Mouse (Mus musculus) macrophage (primary cell): ENCODE data around the gene Gsdme. TPM values are rescaled to one million over a fixed set of nuclear protein-coding genes. Genes with fewer than 3 reads are reported as not detected.

ENCODE experiments used
- H3K27ac ChIP-seq: fragments of 350-480 bp; formaldehyde crosslinking; 2 replicates; pipeline ENCODE4 v1.9.0; 2021
- H3K36me3 ChIP-seq: fragments of 350-480 bp; formaldehyde crosslinking; 2 replicates; pipeline ENCODE4 v1.9.0; 2021; ENCODE audit errors: inconsistent target
- H3K4me3 ChIP-seq: fragments of 350-480 bp; formaldehyde crosslinking; 2 replicates; pipeline ENCODE4 v1.9.0; 2021; ENCODE audit errors: inconsistent target
- H3K79me2 ChIP-seq: fragments of 350-480 bp; formaldehyde crosslinking; 2 replicates; pipeline ENCODE4 v1.9.0; 2021; ENCODE audit errors: inconsistent target
- WGBS: methylation state at CpG from one replicate; pipeline ENCODE4 v1.1.7; 2026; ENCODE audit warnings: inconsistent platforms; ENCODE audit not compliant: missing documents; 5-methylcytosine and 5-hydroxymethylcytosine counted together
- polyA plus RNA-seq: library from polyadenylated mRNA; stranded (reverse); fragments of 250-400 nt; gene quantifications from 3 replicates; pipeline ENCODE4 v1.2.4, GENCODE M21; 2018; ENCODE audit warnings: inconsistent platforms

The Gsdme gene
- polyA plus RNA-seq, 1 experiment from 2014 or later, result 4.4 TPM

DNA sequence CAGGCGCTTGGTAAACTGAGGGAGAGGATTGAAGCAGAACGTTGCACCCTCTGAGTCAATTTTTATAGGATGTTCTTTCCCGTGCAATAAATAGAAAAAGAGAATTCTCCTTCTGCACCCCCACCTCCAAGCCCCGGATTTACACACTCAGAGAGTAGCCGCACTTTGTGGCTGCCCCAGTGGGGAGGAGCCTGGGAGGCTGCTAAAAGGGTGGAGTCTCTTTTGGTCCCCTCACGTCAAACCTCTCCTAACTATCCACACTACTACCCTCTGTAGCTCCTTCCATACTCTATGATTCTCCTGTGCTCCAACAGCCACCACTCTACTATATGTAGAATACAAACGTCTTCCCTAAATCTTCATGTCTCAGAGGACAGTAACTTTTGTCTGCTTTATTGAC is 1.4 kb downstream of the Gsdme start:
- no peaks in the 10 kb centered on the region for H3K36me3 ChIP-seq
- peak overlapping the region; percentile 54 for H3K4me3 ChIP-seq
- no peaks in the 10 kb centered on the region for H3K79me2 ChIP-seq
- WGBS, result 25% methylated on average over 7 of the region's 7 CpGs
- peak overlapping the region; percentile 38 for H3K27ac ChIP-seq

GRCm38 (mm10) chr6:50261922-50262261 is 1.8 kb downstream of the Gsdme start:
- Histone ChIP-seq H3K36me3 (no peaks in the 10 kb centered on the region), H3K27ac (peak overlapping the region; percentile 38), H3K4me3 (peak overlapping the region; percentile 54), H3K79me2 (no peaks in the 10 kb centered on the region)
- WGBS, result 2% methylated on average over 6 of the region's 6 CpGs

DNA sequence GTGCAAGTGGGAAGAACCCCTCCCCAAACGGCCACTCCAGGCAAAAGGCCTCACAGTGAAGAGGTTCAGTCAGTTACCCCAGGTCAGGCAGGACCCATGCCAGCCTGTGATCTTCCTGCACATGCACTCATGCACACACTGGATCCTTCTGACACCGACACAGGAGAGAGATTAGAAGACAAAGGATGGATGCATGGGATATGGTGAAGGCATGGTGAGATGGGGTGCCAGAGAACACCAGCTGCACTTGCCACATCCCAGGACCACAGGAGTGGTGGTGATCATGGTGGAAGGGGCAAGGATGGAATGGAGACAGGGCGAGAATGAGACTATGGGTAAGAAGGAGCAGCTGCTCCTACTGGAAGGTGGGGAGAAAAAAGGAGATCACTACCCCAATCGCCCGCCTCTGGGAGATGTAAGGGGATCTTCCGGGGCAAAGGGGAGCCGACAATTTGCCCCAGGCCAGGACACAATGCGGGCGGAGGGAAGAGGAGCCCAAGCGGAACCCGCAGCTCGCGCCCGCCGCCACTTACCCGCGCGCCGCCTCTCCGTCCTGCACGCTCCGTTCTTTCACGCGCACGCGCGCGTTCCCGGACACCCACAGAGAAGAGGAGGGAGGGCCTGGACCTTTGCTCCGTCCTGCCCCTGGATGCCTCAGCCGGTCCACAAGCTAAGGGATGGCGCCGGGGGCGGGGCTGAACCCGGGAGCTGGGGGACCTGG is 2.3 kb downstream of the Gsdme start:
- Histone ChIP-seq H3K27ac (peak overlapping the region; percentile 38), H3K36me3 (no peaks in the 10 kb centered on the region), H3K79me2 (no peaks in the 10 kb centered on the region), H3K4me3 (peak overlapping the region; percentile 54)
- 6% methylated on average over 35 of the region's 35 CpGs for WGBS

DNA sequence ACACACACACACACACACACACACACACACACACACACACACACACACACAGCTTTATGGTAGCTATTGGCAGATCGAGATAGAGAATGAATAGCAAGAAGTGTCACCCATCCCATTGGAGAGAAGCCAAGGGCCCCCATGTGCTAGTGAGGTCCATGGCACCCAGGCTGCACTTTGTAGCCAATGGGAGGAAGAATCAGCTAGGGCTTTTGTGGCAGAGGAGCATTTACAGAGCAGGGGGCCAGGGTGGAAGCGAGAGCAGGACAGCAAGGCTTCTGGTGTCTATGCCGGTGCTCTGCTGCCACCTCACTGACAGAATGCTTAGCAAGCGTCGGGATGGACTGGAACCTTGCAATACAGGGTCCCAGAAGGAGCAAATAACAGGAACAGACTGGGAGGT is 8.3 kb downstream of the Gsdme start:
- H3K79me2 ChIP-seq, result no peaks in the 10 kb centered on the region
- H3K27ac ChIP-seq, result peak overlapping the region; percentile 91
- H3K36me3 ChIP-seq, result no peaks in the 10 kb centered on the region
- no peak overlapping the region for H3K4me3 ChIP-seq
- WGBS, result 36% methylated on average over 5 of the region's 5 CpGs

- Histone ChIP-seq H3K27ac (peak overlapping the region; percentile 91), H3K36me3 (no peaks in the 10 kb centered on the region), H3K4me3 (peak overlapping the region; percentile 0; the same call in 1 of the 2 replicates), H3K79me2 (no peaks in the 10 kb centered on the region)
- WGBS, result 5% methylated on average over 8 of the region's 10 CpGs
These were observed 8.9 kb downstream of the Gsdme start for GRCm38 (mm10) chr6:50254723-50255184.

DNA sequence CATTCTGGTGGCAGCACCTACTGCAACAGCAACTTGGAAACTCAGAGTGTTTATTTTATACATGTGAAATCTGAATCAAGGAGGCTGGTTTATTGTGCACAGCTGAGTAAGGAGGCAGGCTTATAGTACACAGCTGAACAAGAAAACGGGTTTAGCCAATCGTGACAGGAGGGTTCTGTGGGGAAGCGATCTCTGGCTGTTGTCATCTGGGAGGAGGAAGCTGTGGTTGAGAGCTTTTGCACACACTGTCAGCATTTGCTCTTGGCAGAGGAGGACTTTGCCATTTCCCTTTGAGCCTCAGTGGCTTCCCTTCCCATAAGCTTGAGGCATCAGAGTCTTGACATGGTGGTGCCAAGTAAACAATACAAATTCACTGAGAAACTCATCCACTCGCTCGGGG is 11.0 kb downstream of the Gsdme start:
- Histone ChIP-seq H3K36me3 (no peaks in the 10 kb centered on the region), H3K79me2 (no peaks in the 10 kb centered on the region), H3K4me3 (no peak overlapping the region), H3K27ac (peak overlapping the region; percentile 91)
- 0% methylated on average over 5 of the region's 5 CpGs for WGBS

DNA sequence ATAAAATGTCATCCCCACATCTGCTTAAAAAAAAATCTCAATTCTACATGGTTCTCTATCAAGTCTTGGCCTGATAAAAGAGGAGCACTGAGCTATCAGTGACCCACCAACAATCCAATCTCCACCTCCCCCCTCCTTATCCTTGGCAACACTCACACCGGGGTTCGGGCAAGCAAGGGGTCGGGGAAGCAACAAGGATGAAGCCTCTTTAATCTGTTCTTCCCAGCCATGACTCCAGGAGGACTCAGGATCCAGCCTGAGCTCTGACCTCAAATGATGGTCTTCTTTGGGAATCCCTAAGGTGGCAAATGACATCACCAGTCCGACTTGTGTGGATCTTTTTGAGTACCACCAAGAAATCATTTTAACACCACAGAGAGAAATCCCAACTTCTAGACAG is 15.9 kb downstream of the Gsdme start:
- Histone ChIP-seq H3K36me3 (no peaks in the 10 kb centered on the region), H3K79me2 (no peaks in the 10 kb centered on the region), H3K27ac (no peak overlapping the region), H3K4me3 (no peak overlapping the region)
- 94% methylated on average over 4 of the region's 4 CpGs for WGBS

DNA sequence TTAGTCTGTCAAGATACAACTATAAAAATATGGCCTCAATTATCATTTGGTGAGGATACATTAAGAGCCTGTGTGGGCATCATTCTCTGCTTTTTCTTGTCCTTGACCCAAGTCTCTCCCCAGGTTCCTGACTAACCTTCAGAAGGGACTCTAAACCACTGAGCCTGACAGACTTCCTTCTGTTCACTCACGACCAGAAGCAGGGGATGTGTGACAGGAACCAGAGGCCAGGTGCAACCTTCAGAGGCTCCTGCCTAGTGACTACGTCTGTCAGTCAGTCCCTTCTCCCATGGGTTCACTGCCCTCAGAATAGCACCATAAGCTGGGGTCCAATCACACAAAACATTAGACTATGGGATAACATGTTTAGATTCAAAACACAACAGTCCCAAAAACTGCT is 16.3 kb downstream of the Gsdme start:
- no peak overlapping the region for H3K27ac ChIP-seq
- no peak overlapping the region for H3K4me3 ChIP-seq
- no peaks in the 10 kb centered on the region for H3K36me3 ChIP-seq
- 34% methylated on average over 2 of the region's 2 CpGs for WGBS
- H3K79me2 ChIP-seq, result no peaks in the 10 kb centered on the region

GRCm38 (mm10) chr6:50244967-50245366 is 18.7 kb downstream of the Gsdme start:
- Histone ChIP-seq H3K79me2 (no peaks in the 10 kb centered on the region), H3K4me3 (no peak overlapping the region), H3K27ac (0 out of 2 replicates have a peak overlapping the region, but pooled peaks have one; percentile 2), H3K36me3 (no peaks in the 10 kb centered on the region)
- 27% methylated on average over 3 of the region's 4 CpGs for WGBS

DNA sequence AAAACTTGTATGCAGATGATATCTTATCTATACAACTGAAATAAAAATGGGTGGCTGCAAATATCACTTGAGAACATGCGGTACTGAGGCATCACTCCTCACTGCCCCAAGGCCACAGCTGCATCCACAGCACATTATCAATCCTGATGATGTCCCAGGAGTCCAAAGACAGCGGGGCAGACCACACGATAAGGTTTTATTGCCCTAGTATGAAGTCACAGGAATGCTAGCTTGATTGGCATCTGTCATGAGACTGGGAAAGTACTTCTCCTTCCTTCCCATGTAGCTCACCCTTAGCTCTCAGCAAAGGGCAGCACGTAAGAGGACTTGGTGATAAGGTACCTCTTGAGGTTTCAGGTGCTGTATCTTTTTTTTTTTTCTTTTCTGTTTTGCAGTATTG is 19.5 kb downstream of the Gsdme start:
- Histone ChIP-seq H3K27ac (no peak overlapping the region), H3K36me3 (no peaks in the 10 kb centered on the region)
- WGBS, result 94% methylated on average over 4 of the region's 4 CpGs

GRCm38 (mm10) chr6:50240437-50240836 is 23.2 kb downstream of the Gsdme start:
- no peaks in the 10 kb centered on the region for H3K36me3 ChIP-seq
- no peak overlapping the region for H3K4me3 ChIP-seq
- 93% methylated on average over 5 of the region's 5 CpGs for WGBS
- no peaks in the 10 kb centered on the region for H3K79me2 ChIP-seq
- H3K27ac ChIP-seq, result no peak overlapping the region

More for the DNA sequence above, 19.5 kb downstream of the Gsdme start:
- Histone ChIP-seq H3K4me3 (no peak overlapping the region), H3K79me2 (no peaks in the 10 kb centered on the region)

DNA sequence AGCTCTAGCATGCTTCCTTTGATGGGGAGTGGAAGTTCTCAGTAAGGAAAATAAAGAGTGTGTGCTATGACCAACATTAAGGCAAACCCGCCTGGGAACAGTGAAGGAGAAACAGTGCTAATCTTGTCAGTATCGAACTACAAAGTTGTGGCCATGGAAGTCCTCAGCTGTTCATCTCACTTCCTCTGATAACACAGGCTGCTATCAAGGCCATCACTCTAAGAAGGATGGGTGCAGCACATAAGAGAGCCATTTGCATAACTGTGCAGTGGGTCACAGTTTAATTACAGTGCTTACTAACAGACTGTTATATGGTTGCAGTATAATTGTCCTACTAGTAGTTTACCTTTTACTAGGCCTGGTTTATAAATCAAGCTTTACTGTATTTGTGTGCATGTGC is 23.8 kb downstream of the Gsdme start:
- Histone ChIP-seq H3K36me3 (no peaks in the 10 kb centered on the region), H3K4me3 (no peak overlapping the region), H3K79me2 (no peaks in the 10 kb centered on the region), H3K27ac (no peak overlapping the region)
- 89% methylated on average over 2 of the region's 2 CpGs for WGBS

GRCm38 (mm10) chr6:50237963-50238362 is 25.7 kb downstream of the Gsdme start:
- Histone ChIP-seq H3K36me3 (no peaks in the 10 kb centered on the region), H3K27ac (no peak overlapping the region)
- WGBS, result 83% methylated on average over 2 of the region's 2 CpGs

DNA sequence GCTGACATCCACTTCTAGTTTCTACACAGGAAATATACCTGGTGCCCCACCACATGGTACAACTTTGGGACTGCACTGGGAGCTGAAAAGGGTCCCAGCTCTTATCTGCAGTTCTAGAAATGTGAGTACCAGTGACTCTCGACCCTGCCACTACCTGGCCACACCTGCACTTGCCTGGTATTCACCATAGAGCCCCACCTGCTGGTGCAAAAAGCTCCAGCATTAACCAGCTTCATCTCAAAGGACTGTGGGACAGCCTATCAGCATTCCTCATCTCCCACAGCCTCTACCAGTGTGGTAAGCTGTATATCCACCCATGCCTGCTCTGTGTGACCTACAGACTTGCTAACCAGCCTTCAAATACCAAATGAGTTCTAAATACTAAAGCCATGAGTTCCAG is 30.7 kb downstream of the Gsdme start:
- Histone ChIP-seq H3K27ac (no peak overlapping the region), H3K4me3 (no peak overlapping the region), H3K79me2 (no peaks in the 10 kb centered on the region), H3K36me3 (no peaks in the 10 kb centered on the region)
- WGBS, result 75% methylated on average over 1 of the region's 1 CpGs

More at GRCm38 (mm10) chr6:50237963-50238362, 25.7 kb downstream of the Gsdme start:
- Histone ChIP-seq H3K79me2 (no peaks in the 10 kb centered on the region), H3K4me3 (no peak overlapping the region)

DNA sequence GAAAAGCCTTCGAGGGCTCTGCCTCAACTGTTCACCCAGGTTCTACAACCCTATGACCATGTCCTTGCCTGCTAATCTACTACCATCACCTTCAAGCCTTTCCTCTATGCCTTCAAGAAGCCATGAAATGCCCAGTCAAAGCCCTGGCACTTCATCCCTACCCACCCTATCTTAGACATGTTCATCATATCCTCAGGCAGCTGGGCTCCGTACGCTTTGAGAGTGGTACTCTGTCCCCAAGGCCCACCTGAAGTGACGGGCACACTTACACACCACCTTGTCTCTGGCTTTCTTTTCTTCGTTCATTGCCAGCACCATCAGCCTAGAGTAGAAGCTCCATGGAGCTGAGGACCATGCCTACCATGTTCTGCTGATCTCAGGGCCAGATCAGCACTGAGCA is 32.4 kb downstream of the Gsdme start:
- Histone ChIP-seq H3K4me3 (no peak overlapping the region), H3K27ac (no peak overlapping the region), H3K79me2 (no peaks in the 10 kb centered on the region), H3K36me3 (no peaks in the 10 kb centered on the region)
- 89% methylated on average over 5 of the region's 5 CpGs for WGBS

- no peak overlapping the region for H3K4me3 ChIP-seq
- 81% methylated on average over 5 of the region's 5 CpGs for WGBS
- no peaks in the 10 kb centered on the region for H3K79me2 ChIP-seq
- H3K36me3 ChIP-seq, result no peaks in the 10 kb centered on the region
- H3K27ac ChIP-seq, result no peak overlapping the region
These were observed 35.5 kb downstream of the Gsdme start for GRCm38 (mm10) chr6:50228180-50228579.
